Mouse (Mus musculus): ENCODE measurements around the gene Grk6.

- TF ChIP-seq POLR2A (IDR thresholded peaks at IDR 0.05; ENCODE audit: low read depth, low read length) (no peak), CTCF (IDR thresholded peaks at IDR 0.05; ENCODE audit: extremely low read depth, insufficient read length, insufficient replicate concordance, low read depth, low read length) (no peak)
Measured at GRCm38 (mm10) chr13:55400039-55400346, 44.9 kb upstream of the Grk6 start.

Data from small intestine, adult 2 months (tissue).